Mouse (Mus musculus) cortical plate, adult 2 months (tissue): ENCODE measurements at regions not wholly inside any gene's neighbourhood (a gene's known extent, or its start where the extent isn't known, plus 50 kb on each side); places are given as distances from the start of the nearest gene placed in this dataset.

Experiments
- CTCF ChIP-seq: fragments of 200-500 bp; IDR thresholded peaks from 2 replicates; pipeline ENCODE4 v1.5.1; 2011; ENCODE audit warnings: mild to moderate bottlenecking, control low read depth, low read length; ENCODE audit not compliant: insufficient read depth; ENCODE audit errors: extremely low read depth
- POLR2A ChIP-seq: fragments of 200-500 bp; IDR thresholded peaks from 2 replicates; pipeline ENCODE4 v1.6.1; 2011; ENCODE audit warnings: mild to moderate bottlenecking, low read length, control low read depth; ENCODE audit not compliant: insufficient read depth; ENCODE audit errors: extremely low read depth

- TF ChIP-seq CTCF (no peak), POLR2A (no peak)
Observed at GRCm38 (mm10) chr12:17084499-17085208, 73.1 kb upstream of the 2410004P03Rik start.
